Mouse (Mus musculus): ENCODE measurements around the gene Zcwpw1. TPM values are rescaled to one million over a fixed set of nuclear protein-coding genes. Genes with fewer than 3 reads are reported as not detected.
"Not testable (repeated sequence)": the region's sequence is repeated elsewhere in the genome, so short reads cannot be mapped to it uniquely, and the experiment has no call there.

Zcwpw1 gene
- polyA plus RNA-seq, 1 experiment from 2014 or later, result 16.5 TPM

GRCm38 (mm10) chr5:137856870-137857269 lies 69.3 kb downstream of the Zcwpw1 start:
- DNase-seq (ENCODE audit: low spot score); H3K9ac ChIP-seq (ENCODE audit: low read depth, low read length); H3K4me2 ChIP-seq (ENCODE audit: low read depth, low read length); H3K4me3 ChIP-seq (ENCODE audit: low read depth, low read length); H3K27me3 ChIP-seq (replicated peaks; ENCODE audit: control insufficient read depth, insufficient read depth, low read length); H3K9me3 ChIP-seq (ENCODE audit: control insufficient read depth, low read length); H3K36me3 ChIP-seq (ENCODE audit: control insufficient read depth, insufficient read depth, low read length); H3K27ac ChIP-seq (replicated peaks; ENCODE audit: low read depth, low read length); ATAC-seq (ENCODE audit: low read depth); H3K4me1 ChIP-seq (ENCODE audit: control insufficient read depth, insufficient read depth, low read length): not testable (repeated sequence)
- WGBS, result 61% methylated on average over 5 of the region's 5 CpGs

GRCm38 (mm10) chr5:137857960-137858710 lies 70.5 kb downstream of the Zcwpw1 start, which contains the start of gene Pilrb1:
TSS of gene Pilrb1 (minus strand) at chr5:137858106.
- ATAC-seq (ENCODE audit: low read depth); DNase-seq (ENCODE audit: low spot score); H3K4me3 ChIP-seq (ENCODE audit: low read depth, low read length); H3K9ac ChIP-seq (ENCODE audit: low read depth, low read length); H3K36me3 ChIP-seq (ENCODE audit: control insufficient read depth, insufficient read depth, low read length); H3K4me2 ChIP-seq (ENCODE audit: low read depth, low read length); H3K4me1 ChIP-seq (ENCODE audit: control insufficient read depth, insufficient read depth, low read length); H3K27ac ChIP-seq (replicated peaks; ENCODE audit: low read depth, low read length); H3K9me3 ChIP-seq (ENCODE audit: control insufficient read depth, low read length); H3K27me3 ChIP-seq (replicated peaks; ENCODE audit: control insufficient read depth, insufficient read depth, low read length): not testable (repeated sequence)
- 74% methylated on average over 2 of the region's 2 CpGs for WGBS

- H3K27me3 ChIP-seq (replicated peaks; ENCODE audit: control insufficient read depth, insufficient read depth, low read length); H3K4me2 ChIP-seq (ENCODE audit: low read depth, low read length); DNase-seq (ENCODE audit: low spot score); H3K4me3 ChIP-seq (ENCODE audit: low read depth, low read length); H3K27ac ChIP-seq (replicated peaks; ENCODE audit: low read depth, low read length); H3K36me3 ChIP-seq (ENCODE audit: control insufficient read depth, insufficient read depth, low read length); H3K4me1 ChIP-seq (ENCODE audit: control insufficient read depth, insufficient read depth, low read length); ATAC-seq (ENCODE audit: low read depth); H3K9ac ChIP-seq (ENCODE audit: low read depth, low read length); H3K9me3 ChIP-seq (ENCODE audit: control insufficient read depth, low read length): not testable (repeated sequence)
- WGBS, result 80% methylated on average over 1 of the region's 1 CpGs
Measured at GRCm38 (mm10) chr5:137864008-137864407, 76.4 kb downstream of the Zcwpw1 start.

GRCm38 (mm10) chr5:137868600-137868999 lies 81.0 kb downstream of the Zcwpw1 start:
- not testable (repeated sequence) for H3K36me3 ChIP-seq (ENCODE audit: control insufficient read depth, insufficient read depth, low read length); H3K4me2 ChIP-seq (ENCODE audit: low read depth, low read length); H3K9ac ChIP-seq (ENCODE audit: low read depth, low read length); H3K9me3 ChIP-seq (ENCODE audit: control insufficient read depth, low read length); H3K27ac ChIP-seq (replicated peaks; ENCODE audit: low read depth, low read length); H3K27me3 ChIP-seq (replicated peaks; ENCODE audit: control insufficient read depth, insufficient read depth, low read length); ATAC-seq (ENCODE audit: low read depth); DNase-seq (ENCODE audit: low spot score); H3K4me1 ChIP-seq (ENCODE audit: control insufficient read depth, insufficient read depth, low read length); H3K4me3 ChIP-seq (ENCODE audit: low read depth, low read length)
- 66% methylated on average over 2 of the region's 2 CpGs for WGBS

GRCm38 (mm10) chr5:137871644-137872380 lies 84.2 kb downstream of the Zcwpw1 start, which contains the start of gene Pilrb2:
TSS of gene Pilrb2 (minus strand) at chr5:137871815.
- not testable (repeated sequence) for H3K27ac ChIP-seq (replicated peaks; ENCODE audit: low read depth, low read length); H3K4me2 ChIP-seq (ENCODE audit: low read depth, low read length); H3K4me3 ChIP-seq (ENCODE audit: low read depth, low read length); H3K27me3 ChIP-seq (replicated peaks; ENCODE audit: control insufficient read depth, insufficient read depth, low read length); H3K9ac ChIP-seq (ENCODE audit: low read depth, low read length); DNase-seq (ENCODE audit: low spot score); H3K9me3 ChIP-seq (ENCODE audit: control insufficient read depth, low read length); ATAC-seq (ENCODE audit: low read depth); H3K4me1 ChIP-seq (ENCODE audit: control insufficient read depth, insufficient read depth, low read length); H3K36me3 ChIP-seq (ENCODE audit: control insufficient read depth, insufficient read depth, low read length)
- 64% methylated on average over 2 of the region's 3 CpGs for WGBS

Other genes starting within 250 kb of the Zcwpw1 start
- 4.4 and 5.2 TPM in 2 replicates for gene Actl6b, start 234.3 kb upstream of the Zcwpw1 start, polyA plus RNA-seq (2014; fragmentation: Nextera tagmentation; extraction: Ambion mirVana)
- 1.1 and 1.3 TPM in 2 replicates for gene Tfr2, start 218.0 kb upstream of the Zcwpw1 start, polyA plus RNA-seq (2014; fragmentation: Nextera tagmentation; extraction: Ambion mirVana)
- gene Mospd3, start 186.7 kb upstream of the Zcwpw1 start, polyA plus RNA-seq (2014; fragmentation: Nextera tagmentation; extraction: Ambion mirVana), result 43.0 and 45.6 TPM in 2 replicates
- 242 and 292 TPM in 2 replicates for gene Pcolce, start 174.0 kb upstream of the Zcwpw1 start, polyA plus RNA-seq (2014; fragmentation: Nextera tagmentation; extraction: Ambion mirVana)
- gene Fbxo24, start 158.8 kb upstream of the Zcwpw1 start, polyA plus RNA-seq (2014; fragmentation: Nextera tagmentation; extraction: Ambion mirVana), result 0.10 and 0.25 TPM in 2 replicates
- 36.5 and 40.1 TPM in 2 replicates for gene Lrch4, start 158.7 kb upstream of the Zcwpw1 start, polyA plus RNA-seq (2014; fragmentation: Nextera tagmentation; extraction: Ambion mirVana)
- 6.4 and 6.6 TPM in 2 replicates for gene Gm20605, start 158.6 kb upstream of the Zcwpw1 start, polyA plus RNA-seq (2014; fragmentation: Nextera tagmentation; extraction: Ambion mirVana)
- 6.3 and 7.2 TPM in 2 replicates for gene Sap25, start 146.5 kb upstream of the Zcwpw1 start, polyA plus RNA-seq (2014; fragmentation: Nextera tagmentation; extraction: Ambion mirVana)
- gene Irs3, start 142.1 kb upstream of the Zcwpw1 start, polyA plus RNA-seq (2014; fragmentation: Nextera tagmentation; extraction: Ambion mirVana), result 0.14 and 0.21 TPM in 2 replicates
- gene Agfg2, start 103.1 kb upstream of the Zcwpw1 start, polyA plus RNA-seq (2014; fragmentation: Nextera tagmentation; extraction: Ambion mirVana), result 10.2 and 10.4 TPM in 2 replicates
- gene Nyap1, start 46.2 kb upstream of the Zcwpw1 start, polyA plus RNA-seq (2014; fragmentation: Nextera tagmentation; extraction: Ambion mirVana), result 1.5 TPM in 2 replicates
- gene Tsc22d4, start 42.1 kb upstream of the Zcwpw1 start, polyA plus RNA-seq (2014; fragmentation: Nextera tagmentation; extraction: Ambion mirVana), result 134 and 141 TPM in 2 replicates
- gene Ppp1r35, start 8.9 kb upstream of the Zcwpw1 start, polyA plus RNA-seq (2014; fragmentation: Nextera tagmentation; extraction: Ambion mirVana), result 31.3 and 39.5 TPM in 2 replicates
- 12.2 and 15.2 TPM in 2 replicates for gene Mepce, start 143 bp upstream of the Zcwpw1 start, polyA plus RNA-seq (2014; fragmentation: Nextera tagmentation; extraction: Ambion mirVana)
- gene Pilra, start 48.5 kb downstream of the Zcwpw1 start, polyA plus RNA-seq (2014; fragmentation: Nextera tagmentation; extraction: Ambion mirVana), result 0.71 and 0.78 TPM in 2 replicates
- gene Pilrb1, start 70.3 kb downstream of the Zcwpw1 start, polyA plus RNA-seq (2014; fragmentation: Nextera tagmentation; extraction: Ambion mirVana), result 0.39 and 0.56 TPM in 2 replicates
- 0.46 and 0.52 TPM in 2 replicates for gene Pilrb2, start 84.0 kb downstream of the Zcwpw1 start, polyA plus RNA-seq (2014; fragmentation: Nextera tagmentation; extraction: Ambion mirVana)
- gene Cyp3a13, start 133.8 kb downstream of the Zcwpw1 start, polyA plus RNA-seq (2014; fragmentation: Nextera tagmentation; extraction: Ambion mirVana), result 0.07 TPM in 1 of 2 replicates, not detected in the other
- 0.45 and 0.88 TPM in 2 replicates for gene Gjc3, start 175.3 kb downstream of the Zcwpw1 start, polyA plus RNA-seq (2014; fragmentation: Nextera tagmentation; extraction: Ambion mirVana)
- gene Azgp1, start 193.7 kb downstream of the Zcwpw1 start, polyA plus RNA-seq (2014; fragmentation: Nextera tagmentation; extraction: Ambion mirVana), result 0.14 TPM in 1 of 2 replicates, not detected in the other
- gene Smok3a, start 233.5 kb downstream of the Zcwpw1 start, polyA plus RNA-seq (2014; fragmentation: Nextera tagmentation; extraction: Ambion mirVana), result not detected in 2 replicates
- gene Smok3b, start 233.6 kb downstream of the Zcwpw1 start, polyA plus RNA-seq (2014; fragmentation: Nextera tagmentation; extraction: Ambion mirVana), result not detected in 2 replicates

All from embryonic facial prominence, embryonic 14.5 days (tissue).